Mouse (Mus musculus) C2C12 (cell line): ENCODE data around the gene Klhdc8a.

Experiments
- CEBPB ChIP-seq: IDR thresholded peaks from one replicate; pipeline ENCODE4 v1.6.1; 2011; ENCODE audit warnings: low read depth, mild to moderate bottlenecking, control low read depth, moderate library complexity
- CTCF ChIP-seq: IDR thresholded peaks from one replicate; pipeline ENCODE4 v1.5.1; 2011; ENCODE audit not compliant: control insufficient read depth, insufficient read depth, insufficient read length
- FOSL1 ChIP-seq: IDR thresholded peaks from one replicate; pipeline ENCODE4 v1.8.0; 2011; ENCODE audit warnings: mild to moderate bottlenecking, low read length; ENCODE audit not compliant: poor library complexity, insufficient read depth, severe bottlenecking
- MAX ChIP-seq: IDR thresholded peaks from one replicate; pipeline ENCODE4 v1.6.1; 2011; ENCODE audit warnings: mild to moderate bottlenecking, control low read depth
- MYOD1 ChIP-seq: IDR thresholded peaks from one replicate; pipeline ENCODE4 v1.6.1; 2011; ENCODE audit warnings: low read depth; ENCODE audit not compliant: control insufficient read depth, insufficient read length
- USF1 ChIP-seq: IDR thresholded peaks from one replicate; pipeline ENCODE4 v1.6.1; 2011; ENCODE audit warnings: low read depth, mild to moderate bottlenecking, control low read depth, moderate library complexity

DNA sequence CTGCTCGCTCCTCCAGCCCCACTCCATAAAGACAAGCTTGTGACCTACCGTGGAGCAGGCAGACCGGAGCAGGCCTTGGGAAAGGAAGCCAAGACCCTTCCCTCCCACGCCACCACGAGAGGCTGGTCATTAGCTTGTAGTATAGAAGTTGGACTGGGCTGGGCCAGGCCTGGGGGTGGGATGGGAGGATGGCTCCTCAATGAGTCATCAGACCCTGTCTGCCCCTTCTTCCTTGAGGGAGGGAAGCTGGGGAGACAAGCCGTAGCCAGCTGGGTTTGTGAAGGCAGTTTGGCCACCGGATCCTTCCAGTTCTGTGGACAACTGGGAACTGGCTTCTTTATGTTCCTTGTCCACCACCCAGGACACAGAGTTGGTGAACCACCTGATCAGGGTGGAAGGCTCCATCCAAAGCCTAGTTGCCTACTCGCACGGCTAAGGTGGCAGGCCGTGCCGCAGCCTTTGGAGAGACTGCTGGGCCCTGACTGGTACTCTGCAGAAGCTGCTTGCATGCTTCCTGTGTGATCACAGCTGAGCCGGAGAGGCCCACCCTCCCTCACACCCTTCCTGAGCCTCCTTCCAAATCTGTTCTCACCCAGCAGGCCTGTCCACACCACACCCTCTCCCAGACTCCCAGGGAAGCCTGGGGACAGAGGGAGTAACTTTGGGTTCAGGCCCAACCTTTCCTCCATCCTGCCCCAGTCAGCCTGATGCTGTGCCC, 47.9 kb downstream of the Klhdc8a start:
- no peak for TF ChIP-seq CTCF
- TF ChIP-seq USF1 = no peak
- TF ChIP-seq MAX = peak; percentile 44
- peak; percentile 46 for TF ChIP-seq MYOD1
- TF ChIP-seq FOSL1 = no peak
- no peak for TF ChIP-seq CEBPB
